Mouse (Mus musculus) limb, embryonic 12.5 days (tissue): ENCODE results near the gene Cldn9. TPM values are rescaled to one million over a fixed set of nuclear protein-coding genes. Genes with fewer than 3 reads are reported as not detected.
A peak's percentile ranks its signal among the peaks of the same experiment; 100 is the strongest.

Experiments used
- ATAC-seq: fragments of 200-750 bp; cut with Nextera tagmentation; 2 replicates; pipeline ENCODE4 v1.8.0; 2017; ENCODE audit warnings: low read depth, moderate TSS enrichment; ENCODE audit not compliant: insufficient number of reproducible peaks, insufficient read depth, low FRiP score, low TSS enrichment
- H3K27ac ChIP-seq: fragments of 300-500 bp; sonication (generic); 2 replicates; pipeline ENCODE4 v1.5.1; 2016; ENCODE audit warnings: mild to moderate bottlenecking, moderate library complexity
- H3K27me3 ChIP-seq: fragments of 300-500 bp; sonication (generic); 2 replicates; pipeline ENCODE4 v1.6.1; 2016; ENCODE audit warnings: mild to moderate bottlenecking, moderate library complexity
- H3K36me3 ChIP-seq: fragments of 300-500 bp; sonication (generic); 2 replicates; pipeline ENCODE4 v1.6.1; 2016; ENCODE audit warnings: mild to moderate bottlenecking, moderate library complexity
- H3K4me1 ChIP-seq: fragments of 300-500 bp; sonication (generic); replicated peaks from 2 replicates; pipeline ENCODE4 v1.6.1; 2016
- H3K4me2 ChIP-seq: fragments of 300-500 bp; sonication (generic); 2 replicates; pipeline ENCODE4 v1.6.1; 2016; ENCODE audit warnings: mild to moderate bottlenecking, moderate library complexity
- H3K4me3 ChIP-seq: fragments of 300-500 bp; sonication (generic); replicated peaks from 2 replicates; pipeline ENCODE4 v1.5.1; 2016; ENCODE audit warnings: mild to moderate bottlenecking
- H3K9ac ChIP-seq: fragments of 300-500 bp; sonication (generic); replicated peaks from 2 replicates; pipeline ENCODE4 v1.6.1; 2016; ENCODE audit warnings: mild to moderate bottlenecking, moderate library complexity
- H3K9me3 ChIP-seq: fragments of 300-500 bp; sonication (generic); 2 replicates; pipeline ENCODE4 v1.6.1; 2016; ENCODE audit warnings: mild to moderate bottlenecking, moderate library complexity
- WGBS: fragments of 180-500 bp; shearing (Covaris S2); methylation state at CpG from one replicate; pipeline ENCODE4 v1.1.7; 2016; 5-methylcytosine and 5-hydroxymethylcytosine counted together
- polyA plus RNA-seq: library from polyadenylated mRNA; unstranded; fragments of >200 nt; fragmentation: Nextera tagmentation; extraction: Ambion mirVana; gene quantifications from 2 replicates; pipeline ENCODE4 v1.2.1, GENCODE M21; 2016

Cldn9 gene
- polyA plus RNA-seq, 1 experiment from 2014 or later, result 6.4 TPM

- no peak for ATAC-seq
- Histone ChIP-seq H3K9ac (no peak overlapping the region), H3K4me2 (no peak overlapping the region), H3K27me3 (peaks cover 21% of the 10 kb centered on the region), H3K36me3 (no peaks in the 10 kb centered on the region), H3K4me1 (0 out of 2 replicates have a peak, but pooled peaks cover 5% of the 10 kb centered on the region), H3K9me3 (no peaks in the 10 kb centered on the region), H3K4me3 (no peak overlapping the region), H3K27ac (no peak overlapping the region)
- 69% methylated on average over 7 of the region's 7 CpGs for WGBS
Measured at GRCm38 (mm10) chr17:23705525-23706104, 21.8 kb upstream of the Cldn9 start.

DNA sequence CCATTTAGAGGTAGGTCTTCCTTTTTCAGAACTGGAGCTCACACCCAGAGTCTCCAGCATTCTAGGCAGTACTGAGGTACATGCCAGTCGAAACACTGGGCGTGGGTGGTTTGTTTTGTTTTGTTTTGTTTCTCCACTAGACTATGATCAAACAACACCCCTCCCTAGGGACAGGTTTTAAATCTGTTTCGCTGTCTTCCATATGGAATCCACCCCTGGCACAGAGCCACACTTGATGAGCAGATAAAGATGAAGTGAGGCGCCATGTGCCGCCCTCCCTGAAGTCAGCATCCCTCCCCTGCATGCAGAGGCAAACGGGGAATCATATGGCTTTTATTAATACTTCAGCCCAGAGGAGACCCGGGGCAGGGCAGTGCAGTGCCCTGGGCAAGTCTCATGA is 20.9 kb upstream of the Cldn9 start:
- H3K36me3 ChIP-seq, result no peaks in the 10 kb centered on the region
- no peaks in the 10 kb centered on the region for H3K9me3 ChIP-seq
- H3K9ac ChIP-seq, result no peak overlapping the region; the same call in 1 of the 2 replicates
- peaks cover 8% of the 10 kb centered on the region; the same call in 1 of the 2 replicates for H3K4me1 ChIP-seq
- no peak overlapping the region for H3K4me3 ChIP-seq
- WGBS, result 44% methylated on average over 7 of the region's 7 CpGs
- no peak for ATAC-seq
- peaks cover 30% of the 10 kb centered on the region for H3K27me3 ChIP-seq
- H3K4me2 ChIP-seq, result no peak overlapping the region
- H3K27ac ChIP-seq, result no peak overlapping the region

- Histone ChIP-seq H3K27ac (no peak overlapping the region), H3K36me3 (no peaks in the 10 kb centered on the region), H3K27me3 (peaks cover 44% of the 10 kb centered on the region)
Measured at GRCm38 (mm10) chr17:23703301-23703700, 19.5 kb upstream of the Cldn9 start.

DNA sequence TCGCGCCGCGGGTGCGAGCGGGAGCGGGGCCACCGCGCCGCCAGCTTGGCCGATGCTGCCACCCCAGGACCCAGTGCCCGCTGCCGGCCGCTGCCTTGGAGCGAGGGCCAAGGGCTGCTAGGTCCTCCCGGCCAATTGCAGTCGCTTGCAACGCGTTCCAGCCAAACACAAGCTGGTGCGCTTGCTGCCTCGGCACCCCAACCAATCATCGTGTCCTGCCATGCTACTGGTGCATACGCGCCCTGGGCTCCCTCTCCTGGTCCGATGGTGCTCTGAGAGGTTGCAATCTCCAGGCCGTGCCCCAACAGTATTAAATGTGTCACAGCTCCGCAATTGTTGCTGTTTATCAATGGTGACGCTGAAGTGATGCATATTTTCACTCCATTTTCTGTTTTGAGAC is 16.3 kb upstream of the Cldn9 start:
- peaks cover 43% of the 10 kb centered on the region for H3K27me3 ChIP-seq
- WGBS, result 0% methylated on average over 17 of the region's 28 CpGs
- H3K9me3 ChIP-seq, result no peaks in the 10 kb centered on the region

More at GRCm38 (mm10) chr17:23703301-23703700, 19.5 kb upstream of the Cldn9 start:
- H3K4me1 ChIP-seq, result peaks cover 16% of the 10 kb centered on the region
- no peak overlapping the region for H3K4me3 ChIP-seq
- H3K9ac ChIP-seq, result no peak overlapping the region
- no peaks in the 10 kb centered on the region for H3K9me3 ChIP-seq
- no peak overlapping the region for H3K4me2 ChIP-seq
- 83% methylated on average over 9 of the region's 9 CpGs for WGBS
- ATAC-seq, result no peak

GRCm38 (mm10) chr17:23699131-23700077 is 15.6 kb upstream of the Cldn9 start:
- under 1% methylated on average over 97 of the region's 101 CpGs for WGBS
- H3K9ac ChIP-seq, result peak overlapping the region; percentile 58
- H3K4me3 ChIP-seq, result peak overlapping the region; percentile 63
- H3K27me3 ChIP-seq, result peaks cover 43% of the 10 kb centered on the region
- H3K9me3 ChIP-seq, result no peaks in the 10 kb centered on the region
- H3K36me3 ChIP-seq, result no peaks in the 10 kb centered on the region
- peak overlapping the region; percentile 100 for H3K4me2 ChIP-seq
- 0 out of 2 replicates have a peak, but pooled peaks have one; percentile 18 for ATAC-seq
- no peak overlapping the region for H3K27ac ChIP-seq
- peaks cover 27% of the 10 kb centered on the region for H3K4me1 ChIP-seq

More for the DNA sequence above, 16.3 kb upstream of the Cldn9 start:
- H3K27ac ChIP-seq, result no peak overlapping the region
- peak; percentile 81 for ATAC-seq
- peak overlapping the region; percentile 58 for H3K9ac ChIP-seq
- peak overlapping the region; percentile 100 for H3K4me2 ChIP-seq
- H3K4me3 ChIP-seq, result peak overlapping the region; percentile 63
- H3K4me1 ChIP-seq, result peaks cover 24% of the 10 kb centered on the region
- H3K36me3 ChIP-seq, result no peaks in the 10 kb centered on the region

DNA sequence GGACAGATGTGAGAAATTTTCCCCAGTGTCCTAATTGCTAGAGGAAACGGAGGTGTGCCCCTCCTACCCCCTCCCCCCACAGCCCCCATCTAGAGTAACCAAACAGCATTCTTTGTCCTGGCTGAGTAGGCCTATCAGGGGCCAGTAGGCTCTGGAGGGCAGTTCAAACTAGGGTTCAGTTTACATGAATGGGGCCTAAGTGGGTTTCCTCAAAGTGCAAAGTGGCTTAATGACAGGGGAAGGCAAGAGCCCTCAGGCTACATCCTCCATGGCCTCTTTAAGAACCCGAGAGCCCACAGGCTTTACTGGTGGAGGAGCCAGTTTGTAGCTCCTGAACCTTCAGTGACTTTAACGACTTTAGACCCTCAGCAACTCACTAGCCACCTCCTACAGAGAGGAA is 12.0 kb upstream of the Cldn9 start:
- Histone ChIP-seq H3K36me3 (no peaks in the 10 kb centered on the region), H3K27me3 (peaks cover 34% of the 10 kb centered on the region), H3K4me1 (peaks cover 27% of the 10 kb centered on the region), H3K9ac (no peak overlapping the region), H3K4me3 (no peak overlapping the region), H3K27ac (no peak overlapping the region), H3K4me2 (no peak overlapping the region), H3K9me3 (no peaks in the 10 kb centered on the region)
- ATAC-seq, result peak; percentile 69; the same call in 1 of the 2 replicates
- WGBS, result 11% methylated on average over 3 of the region's 3 CpGs

DNA sequence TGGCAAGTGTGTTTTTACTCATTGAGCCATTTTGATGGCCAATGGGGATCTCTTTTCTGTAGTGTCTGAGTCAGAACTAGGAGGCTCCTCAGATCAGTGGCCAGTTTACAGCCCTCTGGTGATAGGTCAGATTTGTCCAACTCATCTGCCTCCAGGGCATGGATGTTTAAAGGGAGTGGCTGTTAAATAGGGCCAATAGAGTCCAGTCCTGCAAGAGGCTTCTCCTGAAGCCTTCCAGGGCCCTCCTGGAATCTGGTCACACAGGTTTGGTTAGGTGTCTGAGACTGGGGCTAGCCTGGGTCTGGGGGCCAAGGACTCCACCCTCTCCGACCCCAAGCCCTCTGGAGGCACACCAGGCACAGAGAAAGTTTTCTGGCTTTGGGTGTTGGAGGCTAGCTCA is 10.7 kb upstream of the Cldn9 start:
- H3K27me3 ChIP-seq, result peaks cover 20% of the 10 kb centered on the region
- H3K27ac ChIP-seq, result no peak overlapping the region
- H3K36me3 ChIP-seq, result no peaks in the 10 kb centered on the region
- 59% methylated on average over 1 of the region's 1 CpGs for WGBS
- ATAC-seq, result no peak
- no peak overlapping the region for H3K4me3 ChIP-seq
- no peak overlapping the region for H3K9ac ChIP-seq
- H3K4me2 ChIP-seq, result no peak overlapping the region
- peaks cover 22% of the 10 kb centered on the region for H3K4me1 ChIP-seq
- no peaks in the 10 kb centered on the region for H3K9me3 ChIP-seq

DNA sequence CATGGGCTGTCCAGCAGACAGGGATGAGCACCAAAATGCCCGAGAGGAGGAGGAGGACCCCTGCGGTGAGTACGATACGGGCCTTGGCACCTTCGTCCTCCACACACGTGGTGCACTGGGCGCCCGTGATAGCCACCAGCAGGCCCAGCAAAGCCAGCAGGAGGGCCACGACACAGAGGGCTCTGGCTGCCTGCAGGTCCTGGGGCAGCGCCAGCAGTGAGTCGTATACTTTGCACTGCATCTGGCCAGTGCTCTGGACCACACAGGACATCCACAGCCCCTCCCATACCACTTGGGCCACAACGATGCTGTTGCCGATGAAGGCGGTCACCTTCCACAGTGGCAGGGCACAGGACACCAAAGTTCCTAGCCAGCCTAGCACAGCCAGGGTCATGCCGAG is 600 bp downstream of the Cldn9 start:
- Histone ChIP-seq H3K27me3 (peaks cover 68% of the 10 kb centered on the region), H3K9ac (peak overlapping the region; percentile 50), H3K9me3 (no peaks in the 10 kb centered on the region), H3K27ac (no peak overlapping the region), H3K4me3 (peak overlapping the region; percentile 28), H3K36me3 (no peaks in the 10 kb centered on the region), H3K4me1 (peaks cover 34% of the 10 kb centered on the region), H3K4me2 (peak overlapping the region; percentile 48)
- 0 out of 2 replicates have a peak, but pooled peaks have one; percentile 5 for ATAC-seq
- WGBS, result 12% methylated on average over 15 of the region's 15 CpGs

- Histone ChIP-seq H3K36me3 (no peaks in the 10 kb centered on the region), H3K4me2 (peak overlapping the region; percentile 48), H3K27me3 (peaks cover 73% of the 10 kb centered on the region), H3K9me3 (no peaks in the 10 kb centered on the region), H3K27ac (no peak overlapping the region), H3K9ac (no peak overlapping the region), H3K4me1 (peaks cover 34% of the 10 kb centered on the region), H3K4me3 (peak overlapping the region; percentile 28)
- 62% methylated on average over 3 of the region's 3 CpGs for WGBS
- ATAC-seq, result no peak
Measured at GRCm38 (mm10) chr17:23682530-23682929, 1.3 kb downstream of the Cldn9 start.

- no peaks in the 10 kb centered on the region for H3K9me3 ChIP-seq
- 0 out of 2 replicates have a peak overlapping the region, but pooled peaks have one; percentile 48 for H3K4me2 ChIP-seq
- WGBS, result 64% methylated on average over 4 of the region's 4 CpGs
- H3K4me3 ChIP-seq, result no peak overlapping the region
- H3K27ac ChIP-seq, result no peak overlapping the region
- ATAC-seq, result no peak
- no peak overlapping the region for H3K9ac ChIP-seq
- peaks cover 34% of the 10 kb centered on the region for H3K4me1 ChIP-seq
- H3K36me3 ChIP-seq, result no peaks in the 10 kb centered on the region
- peaks cover 73% of the 10 kb centered on the region for H3K27me3 ChIP-seq
Measured at GRCm38 (mm10) chr17:23682092-23682491, 1.7 kb downstream of the Cldn9 start.

DNA sequence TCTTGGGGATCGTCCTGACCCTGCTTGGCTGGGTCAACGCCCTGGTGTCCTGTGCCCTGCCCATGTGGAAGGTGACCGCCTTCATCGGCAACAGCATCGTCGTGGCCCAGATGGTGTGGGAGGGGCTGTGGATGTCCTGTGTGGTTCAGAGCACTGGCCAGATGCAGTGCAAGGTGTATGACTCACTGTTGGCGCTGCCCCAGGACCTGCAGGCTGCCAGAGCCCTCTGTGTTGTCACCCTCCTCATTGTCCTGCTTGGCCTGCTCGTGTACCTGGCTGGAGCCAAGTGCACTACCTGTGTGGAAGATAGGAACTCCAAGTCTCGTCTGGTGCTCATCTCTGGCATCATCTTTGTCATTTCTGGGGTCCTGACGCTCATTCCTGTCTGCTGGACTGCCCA is 2.7 kb downstream of the Cldn9 start:
- Histone ChIP-seq H3K4me3 (no peak overlapping the region), H3K4me2 (no peak overlapping the region), H3K4me1 (peaks cover 42% of the 10 kb centered on the region), H3K36me3 (no peaks in the 10 kb centered on the region), H3K9me3 (no peaks in the 10 kb centered on the region), H3K27me3 (peaks cover 80% of the 10 kb centered on the region), H3K27ac (no peak overlapping the region), H3K9ac (no peak overlapping the region)
- no peak for ATAC-seq
- 65% methylated on average over 10 of the region's 10 CpGs for WGBS
